7 mouse cellular contexts compared by ENCODE assay signal in genomic region chr4:153957444-153958250, GRCm38 (mm10). TPM values are rescaled to one million over a fixed set of nuclear protein-coding genes. Genes with fewer than 3 reads are reported as not detected.
DNase-seq lines count a peak whose midpoint lies in the region; ATAC-seq lines count a peak whose summit lies in the region.

No protein-coding gene starts in this region.

- H3K27ac ChIP-seq in embryonic facial prominence, embryonic 12.5 days: peak overlapping the region; percentile 94
- peak overlapping the region; percentile 90 for H3K27ac ChIP-seq in hindbrain, embryonic 16.5 days (ENCODE audit: low read depth, low read length)

- H3K4me3 ChIP-seq in embryonic facial prominence, embryonic 12.5 days: peak overlapping the region; percentile 84
- H3K4me3 ChIP-seq in hindbrain, embryonic 16.5 days (ENCODE audit: low read length): peak overlapping the region; percentile 82

- DNase-seq in thymus, adult 18-20 months: peak; percentile 17 to 19
- no peak for DNase-seq in thymus, postnatal 4 days
- peak; percentile 16 to 36 for DNase-seq in thymus, postnatal 36 days
- no peak for DNase-seq in natural killer cell, adult 2 months (ENCODE audit: low spot score in 2 of 2)

- peaks cover 11% of the 10 kb centered on the region; the same call in 1 of the 2 replicates for H3K4me1 ChIP-seq in embryonic facial prominence, embryonic 12.5 days
- peaks cover 15% of the 10 kb centered on the region for H3K4me1 ChIP-seq in hindbrain, embryonic 16.5 days (ENCODE audit: control insufficient read depth, insufficient read depth, low read depth, low read length)

- H3K9ac ChIP-seq in embryonic facial prominence, embryonic 12.5 days: peak overlapping the region; percentile 91
- peak overlapping the region; percentile 91 for H3K9ac ChIP-seq in hindbrain, embryonic 16.5 days (ENCODE audit: low read depth, low read length)

- WGBS in embryonic facial prominence, embryonic 12.5 days: under 1% methylated on average over 37 of the region's 37 CpGs
- under 1% methylated on average over 36 of the region's 37 CpGs for WGBS in hindbrain, embryonic 16.5 days

- H3K36me3 ChIP-seq in embryonic facial prominence, embryonic 12.5 days: peaks cover 32% of the 10 kb centered on the region
- H3K36me3 ChIP-seq in hindbrain, embryonic 16.5 days (ENCODE audit: control insufficient read depth, insufficient read depth, low read length): peaks cover 21% of the 10 kb centered on the region

- peak; percentile 49; the same call in 1 of the 2 replicates for ATAC-seq in embryonic facial prominence, embryonic 12.5 days (ENCODE audit: insufficient number of reproducible peaks, insufficient read depth, low FRiP score, low TSS enrichment)
- peak; percentile 62 for ATAC-seq in hindbrain, embryonic 16.5 days
- peak; percentile 9; the same call in 1 of the 2 replicates for ATAC-seq in megakaryocyte, adult 5-6 weeks (ENCODE audit: poor library complexity, severe bottlenecking)

- H3K4me2 ChIP-seq in embryonic facial prominence, embryonic 12.5 days (replicated peaks): peak overlapping the region; percentile 81
- peak overlapping the region; percentile 94 for H3K4me2 ChIP-seq in hindbrain, embryonic 16.5 days (ENCODE audit: low read length)

- H3K27me3 ChIP-seq in embryonic facial prominence, embryonic 12.5 days: 0 out of 2 replicates have a peak, but pooled peaks cover 5% of the 10 kb centered on the region
- H3K27me3 ChIP-seq in hindbrain, embryonic 16.5 days (replicated peaks; ENCODE audit: control insufficient read depth, insufficient read depth, low read length): no peaks in the 10 kb centered on the region

- no peaks in the 10 kb centered on the region for H3K9me3 ChIP-seq in embryonic facial prominence, embryonic 12.5 days
- H3K9me3 ChIP-seq in hindbrain, embryonic 16.5 days (ENCODE audit: control insufficient read depth, low read length): no peaks in the 10 kb centered on the region

RNA-seq across cellular contexts. Expression of gene A430005L14Rik, which starts 0.6 kb away (rescaled TPM):
- 79.5 and 82.0 TPM in 2 replicates for polyA plus RNA-seq in embryonic facial prominence, embryonic 12.5 days (2016; fragmentation: Nextera tagmentation; extraction: Ambion mirVana)
- 53.5 and 55.5 TPM in 2 replicates for polyA plus RNA-seq in hindbrain, embryonic 16.5 days (2015; fragmentation: Nextera tagmentation; extraction: Ambion mirVana)
- 38.8 and 52.5 TPM in 2 replicates for total RNA-seq in megakaryocyte, adult 5-6 weeks (2015)
- total RNA-seq in megakaryocyte, adult 5-6 weeks (2017): 35.3 and 35.9 TPM in 2 replicates

RNA-seq across cellular contexts. Expression of gene Dffb, which starts 17.3 kb away (rescaled TPM):
- 14.8 and 15.5 TPM in 2 replicates for polyA plus RNA-seq in embryonic facial prominence, embryonic 12.5 days (2016; fragmentation: Nextera tagmentation; extraction: Ambion mirVana)
- 8.5 and 9.6 TPM in 2 replicates for polyA plus RNA-seq in hindbrain, embryonic 16.5 days (2015; fragmentation: Nextera tagmentation; extraction: Ambion mirVana)
- total RNA-seq in megakaryocyte, adult 5-6 weeks (2015): 6.7 and 8.4 TPM in 2 replicates
- total RNA-seq in megakaryocyte, adult 5-6 weeks (2017): 8.6 and 13.8 TPM in 2 replicates

RNA-seq across cellular contexts. Expression of gene Cep104, which starts 17.3 kb away (rescaled TPM):
- 19.2 and 19.8 TPM in 2 replicates for polyA plus RNA-seq in embryonic facial prominence, embryonic 12.5 days (2016; fragmentation: Nextera tagmentation; extraction: Ambion mirVana)
- polyA plus RNA-seq in hindbrain, embryonic 16.5 days (2015; fragmentation: Nextera tagmentation; extraction: Ambion mirVana): 16.5 and 17.1 TPM in 2 replicates
- 4.0 and 4.3 TPM in 2 replicates for total RNA-seq in megakaryocyte, adult 5-6 weeks (2015)
- total RNA-seq in megakaryocyte, adult 5-6 weeks (2017): 4.3 and 5.3 TPM in 2 replicates

RNA-seq across cellular contexts. Expression of gene Lrrc47, which starts 53.9 kb away (rescaled TPM):
- 36.0 and 36.8 TPM in 2 replicates for polyA plus RNA-seq in embryonic facial prominence, embryonic 12.5 days (2016; fragmentation: Nextera tagmentation; extraction: Ambion mirVana)
- 12.8 and 15.8 TPM in 2 replicates for polyA plus RNA-seq in hindbrain, embryonic 16.5 days (2015; fragmentation: Nextera tagmentation; extraction: Ambion mirVana)
- 7.0 and 11.4 TPM in 2 replicates for total RNA-seq in megakaryocyte, adult 5-6 weeks (2015)
- total RNA-seq in megakaryocyte, adult 5-6 weeks (2017): 11.3 and 21.1 TPM in 2 replicates

Comparison
In these comparisons a context has a peak if more than half of its experiments do, and no peak if none do; other contexts are left out.
1. DNase-seq: peak in thymus, adult 18-20 months (2 of 2) and thymus, postnatal 36 days (2 of 2); none in thymus, postnatal 4 days (single experiment) and natural killer cell, adult 2 months (0 of 2).
2. ATAC-seq: peak in every context shown above with its lines; median percentile 62 in hindbrain, embryonic 16.5 days; 49 in embryonic facial prominence, embryonic 12.5 days; 9 in megakaryocyte, adult 5-6 weeks.